Mouse (Mus musculus) frontal cortex, postnatal 25 days (tissue): Measurements from ENCODE around the gene BC048671.

Experiments used
- DNase-seq, 2 experiments: peaks; one replicate each; pipeline ENCODE4 v3.0.0; 2022; ENCODE audit warnings: low spot score in 2 of 2

BC048671 gene

DNA sequence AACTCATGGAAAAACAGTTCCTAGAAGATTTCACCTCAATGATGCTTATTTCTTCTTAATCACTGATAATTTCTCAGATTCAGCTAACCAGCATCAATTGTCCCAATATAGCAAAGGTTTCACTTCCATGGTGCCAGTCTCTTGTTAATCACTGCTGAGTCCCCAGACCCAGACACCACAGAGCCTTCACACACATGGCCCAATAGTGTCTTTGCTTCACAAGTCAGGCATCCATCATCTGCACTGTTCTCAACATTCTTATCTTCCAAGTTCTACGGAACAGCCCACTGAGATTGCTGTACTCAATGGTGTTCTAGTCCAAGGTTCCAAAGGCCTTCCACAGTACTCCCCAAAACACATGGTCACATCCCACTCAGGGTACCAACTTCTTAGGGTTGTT lies at the start of gene BC048671:
Gene BC048671 (plus strand): TSS at position 301 of the 400 bp plus-strand sequence.
- DNase-seq: no peak

DNA sequence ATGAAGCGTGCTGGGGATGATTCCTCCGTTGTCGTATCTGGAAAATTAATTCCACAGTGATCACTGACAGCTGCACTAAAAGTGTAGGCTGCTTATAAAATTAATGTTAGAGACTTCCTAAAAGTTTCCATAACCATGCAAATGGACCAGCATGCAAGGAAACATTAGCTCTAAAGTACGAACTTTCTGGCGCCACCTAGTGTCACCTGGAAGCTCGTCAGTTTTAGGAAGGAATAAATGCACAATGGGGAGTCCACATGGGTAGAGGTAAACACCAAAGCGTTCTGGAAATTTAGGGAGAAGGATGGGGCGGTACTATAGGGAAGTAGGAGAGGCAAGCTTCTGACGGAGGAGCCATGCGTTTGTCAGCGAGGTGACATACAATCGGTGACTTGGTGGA lies 12.8 kb upstream of the BC048671 start:
- DNase-seq: no peak

DNA sequence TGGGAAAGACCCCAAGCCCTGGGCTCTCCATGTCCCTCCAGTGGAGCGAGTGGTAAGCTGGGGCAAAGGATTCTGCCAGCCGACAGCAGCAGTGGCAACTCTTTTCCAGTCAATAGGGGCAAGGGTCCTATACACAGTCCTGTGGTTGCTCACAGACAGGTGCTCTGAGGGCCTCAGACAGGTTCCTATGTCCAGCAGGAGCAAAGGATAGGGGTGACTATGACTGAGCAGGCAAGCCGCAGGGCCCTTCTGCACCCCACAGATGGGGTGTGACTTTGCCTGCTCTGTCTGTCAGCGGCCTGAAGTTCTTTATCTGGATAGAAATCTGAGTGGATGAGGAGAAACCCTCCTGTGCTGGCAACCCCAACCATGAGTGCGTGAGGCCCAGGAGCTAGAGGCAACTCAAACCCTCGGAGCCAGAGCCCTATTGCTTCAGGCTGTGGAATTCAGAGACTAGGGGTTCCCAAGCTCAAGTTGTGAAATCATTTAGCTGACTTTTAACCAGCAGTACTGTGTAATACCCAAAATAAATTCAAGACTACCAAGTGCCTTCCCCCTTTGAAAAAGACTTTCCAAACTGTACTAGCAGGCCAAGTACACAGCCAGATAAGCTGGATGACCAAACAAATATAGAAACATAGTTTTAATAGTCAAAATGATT lies 5.4 kb downstream of the BC048671 start:
- DNase-seq: no peak

DNA sequence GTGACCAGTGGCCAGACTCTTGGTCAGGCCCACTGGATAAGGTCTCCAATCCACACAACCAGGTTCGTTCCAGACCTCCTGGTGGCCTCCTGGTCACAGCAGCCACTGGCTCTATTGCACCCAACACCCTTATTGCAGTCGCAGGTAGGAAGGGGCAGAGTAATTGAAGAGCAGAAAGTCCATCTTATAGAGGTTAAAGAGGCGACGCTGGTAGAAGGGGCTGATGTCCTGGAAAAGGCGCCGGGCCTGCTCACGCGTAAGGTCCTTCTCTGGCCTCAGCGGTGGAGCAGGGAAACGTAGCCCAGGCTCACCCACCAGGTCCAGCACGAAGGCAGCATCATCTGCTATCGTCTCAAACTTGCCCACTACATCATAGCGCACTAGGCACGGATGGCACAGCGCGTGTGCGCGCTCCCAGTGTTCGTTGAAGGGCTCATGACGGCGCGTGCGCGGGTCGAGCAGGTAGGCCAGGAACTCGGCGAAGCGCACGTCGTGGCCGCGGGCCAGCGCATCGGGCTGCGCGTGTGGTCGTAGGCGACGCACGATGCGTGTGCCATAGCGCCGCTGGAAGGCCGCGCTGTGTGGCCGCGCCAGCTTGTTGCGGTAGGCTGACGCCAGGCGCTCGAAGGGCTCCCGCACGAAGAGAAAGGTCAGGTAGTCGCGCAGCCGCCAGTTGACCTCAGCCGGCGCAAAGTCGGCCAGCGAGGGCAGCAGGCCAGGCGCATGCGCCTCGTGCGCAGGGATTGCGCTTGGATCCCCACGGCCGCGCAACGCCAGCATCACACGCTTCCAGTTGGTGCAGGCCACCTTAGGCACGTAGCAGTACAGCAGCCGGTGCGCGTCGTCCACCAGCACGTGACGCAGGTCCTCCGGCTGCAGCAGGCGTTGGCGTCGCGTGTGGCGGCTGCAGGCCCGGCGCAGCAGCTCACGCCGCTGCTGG lies 8.1 kb downstream of the BC048671 start:
- DNase-seq: no peak

DNA sequence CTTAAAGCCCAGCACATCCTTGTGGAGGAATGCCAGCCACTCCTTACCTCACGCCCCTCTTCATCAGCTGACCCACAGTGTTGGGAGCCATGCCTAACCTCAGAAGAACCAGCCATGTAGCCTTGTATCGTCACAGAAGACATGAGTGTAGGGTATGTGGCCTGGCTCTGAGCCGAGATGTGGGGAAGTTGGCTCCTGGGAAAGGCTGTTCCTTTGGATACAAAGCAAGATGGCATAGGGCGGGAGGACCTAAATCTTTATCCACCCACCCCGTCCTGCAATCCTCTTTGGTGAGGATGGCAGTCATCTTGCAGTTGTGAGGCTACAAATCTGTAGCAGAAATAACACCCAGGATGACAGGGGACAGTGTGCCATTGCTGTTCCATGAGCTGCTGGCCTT lies 14.9 kb downstream of the BC048671 start:
- peak in 1 of 2 experiments; percentile 22 for DNase-seq

DNA sequence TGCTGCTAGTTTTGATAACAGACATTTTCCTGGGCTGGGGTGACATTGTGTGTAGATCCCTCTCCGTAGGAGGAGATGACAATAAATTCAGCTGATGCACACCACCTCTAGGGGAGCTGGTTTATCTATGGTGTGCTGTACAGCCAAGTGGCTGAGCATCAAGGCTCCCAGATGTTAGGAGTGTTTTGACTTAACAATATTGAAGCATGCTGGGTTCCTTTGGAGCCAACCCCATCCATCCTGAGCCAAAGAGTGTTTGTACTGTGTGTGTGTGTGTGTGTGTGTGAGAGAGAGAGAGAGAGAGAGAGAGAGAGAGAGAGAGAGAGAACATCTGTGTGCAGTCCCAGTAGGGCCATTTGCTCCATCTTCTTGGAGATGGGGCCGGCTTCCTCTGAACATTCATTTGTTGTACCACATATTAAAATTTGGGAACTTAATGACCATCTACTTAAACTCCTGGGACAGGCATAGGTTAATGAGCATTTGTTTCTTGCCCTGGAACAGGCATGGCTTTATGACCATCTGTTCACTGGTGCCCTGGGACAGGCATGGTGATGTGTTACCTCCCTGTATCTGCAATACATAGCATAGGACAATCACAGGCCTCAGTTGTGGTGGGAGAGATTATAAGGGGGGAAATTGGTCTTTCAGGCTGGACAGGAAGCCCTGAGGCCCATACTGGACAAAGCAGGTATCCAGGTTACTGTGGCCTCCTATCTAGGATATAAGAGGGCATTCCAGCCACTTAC lies 16.7 kb downstream of the BC048671 start:
- no peak for DNase-seq

DNA sequence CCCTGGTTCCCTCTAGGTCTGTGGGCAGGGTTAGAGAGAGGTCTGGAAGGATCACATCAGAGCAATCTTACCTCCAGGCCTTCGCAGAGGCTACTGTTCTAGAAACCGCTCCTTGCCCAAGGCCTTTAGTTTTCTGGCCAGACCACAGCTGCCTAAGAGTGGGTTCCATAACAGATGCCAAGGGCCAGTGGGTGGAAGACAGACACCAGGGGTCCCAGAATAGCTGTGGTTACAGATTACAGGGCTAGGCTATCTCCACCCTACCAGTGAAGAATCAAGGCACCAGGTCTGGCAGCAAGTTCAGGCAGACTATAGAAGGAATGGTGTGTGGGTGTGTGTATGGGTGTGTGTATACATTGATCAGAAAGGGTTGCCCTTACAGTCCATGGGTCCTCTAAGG lies 18.0 kb downstream of the BC048671 start:
- no peak for DNase-seq

DNA sequence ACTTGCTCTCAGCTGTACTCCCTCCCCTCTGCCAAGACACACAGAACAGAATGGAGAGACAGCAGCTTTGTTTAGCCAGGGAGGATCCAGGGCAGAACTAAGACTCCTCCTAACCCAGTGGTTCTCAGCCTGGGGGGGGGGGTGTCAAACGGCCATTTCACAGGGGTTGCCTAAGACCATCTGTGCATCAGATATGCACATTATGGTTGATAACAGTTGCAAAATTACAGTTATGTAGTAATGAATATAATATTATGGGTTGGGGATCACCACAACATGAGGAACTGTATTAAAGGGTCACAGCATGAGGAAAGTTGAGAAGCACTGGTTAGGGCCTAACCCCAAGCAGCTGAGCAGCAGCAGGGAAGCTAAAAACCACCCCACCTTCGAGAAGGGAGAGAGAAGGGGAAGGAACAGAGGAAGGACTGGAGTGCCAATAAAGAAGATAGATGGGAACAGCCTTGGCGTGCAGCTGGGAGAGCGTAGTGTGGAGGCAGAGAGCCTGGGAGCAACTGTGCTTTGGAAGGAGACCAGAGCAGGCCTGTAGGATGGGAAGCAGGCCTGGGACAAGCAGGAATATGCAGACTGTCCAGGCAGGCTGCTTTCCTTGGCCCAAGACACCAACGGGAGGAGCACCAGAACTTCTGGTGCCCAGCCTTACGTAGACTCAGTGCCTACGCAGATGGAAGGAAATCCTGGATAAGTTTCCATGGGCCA lies 18.6 kb downstream of the BC048671 start:
- DNase-seq: no peak

DNA sequence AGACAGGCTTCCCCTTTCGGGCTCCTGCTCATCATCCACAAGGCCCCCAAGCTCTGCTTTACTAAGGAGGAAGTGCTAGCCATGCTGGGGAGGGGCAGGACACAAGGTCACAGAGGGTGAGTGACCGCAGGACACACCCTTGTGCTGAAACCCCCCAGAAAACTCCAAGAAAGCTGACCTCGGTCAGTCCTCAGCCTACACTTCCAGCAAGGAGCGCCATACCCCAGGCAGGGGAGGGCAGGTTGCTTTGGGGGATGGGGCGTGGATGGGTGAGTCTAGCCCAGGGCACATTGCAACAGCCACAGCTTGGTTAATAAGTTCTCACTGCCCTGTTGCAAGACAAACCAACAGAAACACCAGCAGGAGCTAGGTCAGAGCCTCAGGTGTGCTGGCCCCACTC lies 19.4 kb downstream of the BC048671 start:
- no peak for DNase-seq

DNA sequence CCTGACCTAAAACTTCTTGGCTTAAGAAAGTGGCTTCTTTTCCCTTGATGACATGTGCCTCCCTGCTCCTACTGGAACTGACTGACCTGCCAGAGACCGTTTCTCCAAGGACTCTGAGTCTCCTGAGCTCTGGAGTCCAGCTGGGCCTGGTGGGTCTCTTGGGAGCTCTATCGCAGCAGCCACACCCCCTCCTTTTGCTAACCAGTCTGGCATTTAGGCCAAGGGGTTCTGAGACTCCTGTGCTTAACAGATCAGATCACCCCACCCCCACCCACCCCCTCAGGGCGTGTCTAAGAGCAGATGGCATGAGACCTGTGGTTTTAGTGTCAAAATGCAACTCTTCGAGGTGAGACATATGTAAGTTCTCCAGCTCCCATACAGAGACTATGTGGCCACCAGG lies 20.8 kb downstream of the BC048671 start:
- DNase-seq: no peak

DNA sequence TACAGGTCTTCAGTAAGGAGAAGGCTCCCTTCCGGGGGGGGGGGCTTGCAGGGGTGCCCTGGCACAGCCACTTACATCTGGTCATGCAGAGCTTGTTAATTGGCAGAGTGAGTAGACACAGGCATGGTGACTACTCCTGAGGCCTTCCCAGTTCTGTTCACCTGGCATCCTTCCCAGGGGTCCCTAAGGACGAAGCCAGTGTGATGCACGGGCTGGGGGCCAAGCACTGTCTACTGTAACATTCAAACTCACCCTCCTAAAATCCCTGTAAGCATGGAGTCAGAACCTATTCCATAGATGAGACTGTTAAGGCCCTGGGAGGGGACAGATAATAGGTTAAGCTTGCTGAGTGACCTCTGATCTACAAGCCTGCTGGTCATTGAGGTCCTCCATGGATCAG lies 23.0 kb downstream of the BC048671 start:
- no peak for DNase-seq

DNA sequence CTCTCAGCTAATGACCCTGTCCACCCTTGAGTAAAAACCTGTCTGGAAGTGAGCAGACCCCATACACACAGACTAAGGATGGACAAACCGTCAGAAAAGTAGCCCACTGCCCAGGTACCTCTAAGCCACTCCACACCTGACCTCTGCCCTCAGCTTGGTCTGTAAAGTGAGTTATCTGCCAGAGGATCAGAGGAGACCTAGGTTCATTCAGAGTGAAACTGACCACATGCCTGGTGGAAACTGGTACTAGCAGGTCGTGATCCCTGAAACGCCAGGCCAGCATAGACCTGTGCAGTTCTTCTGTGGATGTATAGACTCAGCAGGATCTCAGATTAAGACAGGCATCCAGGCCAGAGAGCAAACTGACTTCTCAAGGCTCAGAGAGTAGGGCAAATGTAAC lies 23.4 kb downstream of the BC048671 start:
- DNase-seq: no peak

DNA sequence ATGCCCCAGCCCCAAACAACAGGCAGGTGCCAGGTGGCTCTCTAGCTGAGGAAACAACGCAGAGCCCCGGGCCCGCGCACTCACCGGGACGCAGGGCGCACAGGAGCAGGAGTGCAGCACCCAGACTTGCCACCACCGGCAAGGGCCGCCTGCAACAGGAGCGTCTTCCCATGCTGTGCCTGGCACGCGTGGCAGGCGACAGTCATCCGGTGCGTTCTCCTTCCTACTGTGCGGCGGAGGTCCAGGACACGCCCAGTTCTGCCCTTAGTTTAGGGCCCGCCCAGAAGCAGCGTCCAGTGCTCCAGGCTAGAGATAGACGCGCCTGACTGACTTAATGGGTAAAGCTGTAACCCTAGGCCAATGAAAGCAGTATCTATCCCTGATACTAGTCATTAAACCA lies 24.0 kb downstream of the BC048671 start, which contains the start of gene Chst13:
Gene Chst13 (minus strand): TSS at position 195 of the 400 bp plus-strand sequence.
- no peak for DNase-seq

DNA sequence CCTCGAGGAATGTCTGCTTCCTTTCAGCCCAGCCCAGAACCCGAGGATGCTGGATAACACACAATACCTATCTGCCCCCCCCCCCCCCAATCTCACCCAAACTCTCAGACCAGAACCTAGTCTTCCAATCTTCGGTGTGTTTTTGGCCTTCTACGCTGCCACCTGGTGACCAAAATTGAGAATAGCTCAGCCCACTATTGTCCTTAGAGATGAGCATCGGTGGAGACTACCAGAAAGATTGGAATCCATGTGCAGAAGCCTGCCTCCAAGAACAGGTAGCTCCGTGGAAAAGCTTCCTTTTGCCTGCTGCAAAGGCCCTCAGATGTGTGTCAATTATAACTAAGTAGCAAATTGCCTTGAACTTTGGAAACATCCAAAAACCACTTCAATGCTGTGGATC lies 26.7 kb downstream of the BC048671 start:
- DNase-seq: no peak

DNA sequence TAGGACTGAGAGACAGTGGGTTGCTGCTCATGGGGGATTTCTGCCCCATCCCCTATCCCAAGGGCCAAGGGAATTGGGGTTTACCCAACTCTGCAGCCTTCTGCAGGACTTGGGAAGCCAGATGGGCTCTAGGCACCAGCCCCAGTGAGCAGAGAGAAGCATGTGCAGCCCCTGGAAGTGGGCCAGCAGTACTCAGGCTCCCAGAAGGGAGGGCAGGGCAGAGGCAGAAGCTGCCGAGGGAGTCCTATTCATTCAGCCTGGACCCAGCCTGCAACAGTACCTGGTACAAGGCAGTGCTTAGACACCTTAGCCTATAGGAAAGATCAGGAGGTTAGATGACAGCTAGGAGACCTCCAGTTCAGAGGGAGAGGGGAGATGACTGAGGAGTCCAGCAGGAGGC lies 28.9 kb downstream of the BC048671 start:
- no peak for DNase-seq

DNA sequence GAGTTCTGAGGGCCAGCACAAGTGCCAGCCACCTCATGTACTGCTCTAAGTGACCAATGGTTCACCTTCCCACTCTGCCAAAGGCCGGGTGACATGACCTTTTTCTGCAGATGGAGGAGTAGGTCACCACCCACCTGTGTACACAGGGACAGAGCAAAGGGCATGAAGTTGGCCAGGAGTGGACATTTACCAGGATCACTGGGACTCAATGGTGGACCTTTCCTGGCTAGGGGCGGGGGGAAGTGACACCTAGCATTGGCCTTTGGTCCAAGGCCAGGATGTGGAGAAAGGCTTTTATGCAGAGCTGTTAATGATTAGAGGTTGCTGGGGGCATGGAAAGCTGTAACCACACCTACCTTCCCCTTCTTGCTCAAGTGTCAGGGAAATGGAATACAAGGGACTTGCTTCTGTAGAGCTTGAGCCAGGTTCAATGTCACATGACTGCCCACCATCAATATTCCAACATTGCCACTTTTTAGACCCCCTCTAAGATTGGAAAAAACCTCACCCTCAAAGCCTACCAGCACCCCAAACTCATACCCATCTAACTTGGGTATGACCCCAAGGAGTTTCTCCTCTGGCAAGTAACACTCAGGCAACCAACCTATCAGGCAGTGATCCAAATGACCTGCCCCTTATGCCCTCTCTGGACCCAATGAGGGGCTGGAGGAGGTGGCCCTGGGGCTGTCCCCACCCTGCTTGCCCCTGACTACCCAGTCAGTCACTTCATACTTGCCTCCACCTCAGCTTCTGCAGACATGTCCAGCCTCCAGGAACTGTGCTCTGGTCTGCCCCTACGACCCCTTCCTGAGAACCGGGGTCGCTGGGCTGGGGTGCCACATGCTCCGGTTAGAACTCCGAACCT lies 31.8 kb downstream of the BC048671 start, which contains the start of gene Uroc1:
Gene Uroc1 (plus strand): TSS at position 724 of the 865 bp plus-strand sequence.
- DNase-seq: no peak

DNA sequence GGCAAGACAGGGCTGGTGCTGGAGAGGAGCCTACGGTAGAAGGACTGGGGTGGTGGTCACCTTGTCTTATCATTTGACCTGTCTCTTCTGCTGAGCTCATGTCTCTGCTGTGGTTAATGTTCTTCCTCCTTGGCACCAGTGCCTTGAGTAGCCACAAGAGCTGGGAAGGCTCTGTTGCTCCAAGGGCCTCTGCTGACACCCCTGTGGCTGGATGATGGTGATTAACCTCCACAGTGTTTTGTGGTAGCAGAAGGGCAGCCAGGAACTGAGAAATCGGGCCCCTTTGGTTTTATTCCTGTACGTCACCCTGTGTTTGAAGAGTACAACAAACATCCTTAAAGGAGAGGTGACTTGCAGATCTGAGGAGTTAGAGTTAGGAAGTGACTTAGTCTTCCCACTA lies 33.2 kb downstream of the BC048671 start:
- no peak for DNase-seq

DNA sequence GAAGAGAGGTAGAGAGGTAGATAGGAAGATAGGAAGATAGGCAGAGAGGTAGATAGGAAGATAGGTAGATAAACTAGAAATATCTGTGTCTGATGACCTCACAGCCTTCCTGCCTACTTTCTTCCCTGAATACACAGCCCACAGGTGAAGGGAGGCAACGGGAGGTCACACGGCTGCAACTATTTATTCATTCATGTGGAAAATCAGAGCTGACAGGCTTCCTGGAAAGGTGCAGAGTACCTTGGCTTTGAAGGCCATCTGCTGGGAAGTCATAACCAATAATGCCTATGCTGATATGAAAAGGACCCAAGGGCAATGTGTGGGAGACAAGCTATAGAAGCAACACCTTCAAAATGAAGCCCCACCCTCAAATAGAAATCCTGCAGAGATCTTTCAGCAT lies 41.3 kb downstream of the BC048671 start:
- no peak for DNase-seq

DNA sequence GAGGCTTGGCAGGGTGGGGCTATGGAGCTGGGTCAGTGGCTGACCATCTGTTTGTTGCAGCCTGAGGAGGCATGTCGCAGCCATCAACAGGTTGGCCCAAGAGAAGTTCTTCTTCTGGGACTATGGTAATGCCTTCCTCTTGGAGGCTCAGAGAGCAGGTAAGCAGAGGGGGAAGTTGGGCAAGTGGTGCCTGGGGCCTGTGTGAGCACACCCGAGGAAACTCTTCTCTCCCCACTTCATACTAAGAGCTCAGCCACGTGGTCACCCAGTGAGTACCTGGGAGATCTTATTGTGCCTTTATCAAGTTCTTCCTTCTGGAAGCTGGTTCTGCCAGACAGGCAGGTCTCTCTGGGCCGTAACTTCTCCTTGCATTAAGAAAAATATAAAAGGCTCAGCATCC lies 46.2 kb downstream of the BC048671 start:
- DNase-seq: no peak

DNA sequence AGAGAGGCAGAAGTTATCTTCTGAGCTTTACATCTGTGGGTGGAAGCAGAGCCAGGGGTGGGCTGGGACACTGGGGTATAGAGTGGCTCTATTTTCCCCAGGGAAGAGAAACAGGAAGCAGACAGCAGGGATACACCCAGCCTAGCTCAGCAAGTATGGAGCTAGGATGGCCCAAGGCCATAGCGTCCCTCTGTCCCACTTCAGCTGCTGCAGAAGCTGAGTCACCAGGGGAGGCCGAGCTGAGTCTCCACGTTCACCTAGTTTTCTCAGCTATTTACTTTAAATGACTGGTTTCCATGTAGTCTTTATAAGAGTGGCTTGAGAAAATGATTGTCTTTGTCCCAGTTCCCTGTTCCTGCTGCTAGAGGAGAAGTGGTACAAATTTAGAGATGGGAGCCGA lies 47.5 kb downstream of the BC048671 start:
- no peak for DNase-seq

DNA sequence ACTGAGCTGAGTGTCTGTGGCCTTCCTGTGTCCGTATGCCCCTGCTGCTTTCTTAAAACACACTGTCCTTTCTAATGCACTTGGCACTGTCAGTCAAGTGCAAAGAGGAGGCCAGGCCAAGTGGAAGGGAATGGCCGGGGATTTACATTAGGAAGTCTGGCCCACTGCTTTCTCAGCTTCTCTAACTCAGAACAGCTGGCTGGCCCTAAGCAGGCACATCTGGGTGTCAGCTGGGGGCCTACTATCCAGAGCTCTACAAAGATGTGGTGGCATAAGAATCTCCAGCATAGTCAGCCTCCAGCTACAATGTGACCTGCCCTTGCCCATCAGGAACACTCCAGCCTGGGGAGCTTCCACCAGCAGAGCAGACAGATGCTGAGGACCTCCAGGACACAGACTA lies 49.0 kb downstream of the BC048671 start:
- DNase-seq: no peak
